Mouse (Mus musculus) olfactory bulb, adult 2 months (tissue): Measurements from ENCODE around the gene Tnfrsf8.

Source experiments
- CTCF ChIP-seq: fragments of 200-500 bp; IDR thresholded peaks from 2 replicates; pipeline ENCODE4 v1.5.1; 2012; ENCODE audit warnings: low read depth, mild to moderate bottlenecking, low read length, moderate library complexity; ENCODE audit not compliant: insufficient read depth
- POLR2A ChIP-seq: fragments of 200-500 bp; IDR thresholded peaks from 2 replicates; pipeline ENCODE4 v1.6.1; 2012; ENCODE audit warnings: mild to moderate bottlenecking, low read depth, low read length, moderate library complexity; ENCODE audit not compliant: insufficient read depth

DNA sequence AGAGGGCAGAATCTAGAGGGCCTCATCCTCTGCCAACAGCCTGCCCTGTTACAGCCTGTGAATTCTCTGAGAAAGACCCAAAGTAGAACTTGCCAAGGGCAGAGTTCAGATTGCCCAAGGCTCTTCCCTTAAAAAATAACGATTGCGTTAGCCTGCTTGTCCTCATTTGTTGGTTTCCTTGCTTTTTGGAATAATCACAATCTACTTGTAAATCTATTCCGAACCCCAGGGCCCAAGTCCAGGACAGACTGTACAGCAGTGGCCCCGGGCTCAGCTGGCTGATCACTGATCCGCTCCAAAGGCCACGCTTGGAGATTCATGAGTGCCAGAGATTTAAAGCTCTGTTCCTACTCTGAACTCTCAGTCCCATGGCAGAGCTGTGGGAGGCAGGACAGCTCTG lies 34.0 kb downstream of the Tnfrsf8 start:
- no peak for TF ChIP-seq CTCF
- TF ChIP-seq POLR2A = no peak
